Mouse (Mus musculus) heart, embryonic 14.5 days (tissue): ENCODE data around the gene Crygs. TPM values are rescaled to one million over a fixed set of nuclear protein-coding genes. Genes with fewer than 3 reads are reported as not detected.

Experiments
- ATAC-seq: fragments of 200-750 bp; cut with Nextera tagmentation; 2 replicates; pipeline ENCODE4 v1.8.0; 2017; ENCODE audit warnings: low read depth, moderate TSS enrichment; ENCODE audit not compliant: insufficient number of reproducible peaks, insufficient read depth, low FRiP score
- H3K27ac ChIP-seq, 2 experiments: fragments of 200-500 bp in 1 of 2; fragments of 300-500 bp in 1 of 2; sonication (generic) in 1 of 2; replicated peaks in 1 of 2; 2 replicates each; pipeline ENCODE4 v1.5.1; 2012 to 2014; ENCODE audit warnings: low read depth in 2 of 2, low read length in 2 of 2, control low read depth in 1 of 2, mild to moderate bottlenecking in 1 of 2, mixed read lengths in 1 of 2; ENCODE audit not compliant: control insufficient read depth in 1 of 2, insufficient read depth in 1 of 2
- H3K27me3 ChIP-seq: fragments of 300-500 bp; sonication (generic); 2 replicates; pipeline ENCODE4 v1.6.1; 2014; ENCODE audit warnings: mild to moderate bottlenecking, low read length, control low read depth; ENCODE audit not compliant: control insufficient read depth, insufficient read depth
- H3K36me3 ChIP-seq: fragments of 300-500 bp; sonication (generic); 2 replicates; pipeline ENCODE4 v1.6.1; 2014; ENCODE audit warnings: mild to moderate bottlenecking, control low read depth, low read length, mixed read lengths; ENCODE audit not compliant: control insufficient read depth, insufficient read depth
- H3K4me1 ChIP-seq, 2 experiments: fragments of 200-500 bp in 1 of 2; fragments of 300-500 bp in 1 of 2; sonication (generic) in 1 of 2; 2 replicates each; pipeline ENCODE4 v1.6.1; 2012 to 2014; ENCODE audit warnings: low read length in 2 of 2, control low read depth in 1 of 2, mixed read lengths in 1 of 2; ENCODE audit not compliant: control insufficient read depth in 2 of 2, insufficient read depth in 2 of 2
- H3K4me2 ChIP-seq: fragments of 300-500 bp; sonication (generic); 2 replicates; pipeline ENCODE4 v1.6.1; 2014; ENCODE audit warnings: mild to moderate bottlenecking, low read length
- H3K4me3 ChIP-seq, 2 experiments: fragments of 200-500 bp in 1 of 2; fragments of 300-500 bp in 1 of 2; sonication (generic) in 1 of 2; 2 replicates each; pipeline ENCODE4 v1.5.1; 2012 to 2014; ENCODE audit warnings: low read length in 2 of 2, mild to moderate bottlenecking in 2 of 2, control low read depth in 1 of 2, low read depth in 1 of 2, moderate library complexity in 1 of 2; ENCODE audit not compliant: control insufficient read depth in 1 of 2, insufficient read depth in 1 of 2
- H3K9ac ChIP-seq: fragments of 300-500 bp; sonication (generic); 2 replicates; pipeline ENCODE4 v1.6.1; 2014; ENCODE audit warnings: mild to moderate bottlenecking, low read length
- H3K9me3 ChIP-seq: fragments of 300-500 bp; sonication (generic); 2 replicates; pipeline ENCODE4 v1.6.1; 2016; ENCODE audit warnings: low read length, control low read depth; ENCODE audit not compliant: control insufficient read depth
- WGBS: fragments of 180-500 bp; shearing (Covaris S2); extraction: QIAGEN DNeasy Blood & Tissue Kit; methylation state at CpG from one replicate; pipeline ENCODE4 v1.1.7; 2014; 5-methylcytosine and 5-hydroxymethylcytosine counted together
- polyA plus RNA-seq: library from polyadenylated mRNA; unstranded; fragments of >200 nt; fragmentation: Nextera tagmentation; extraction: Ambion mirVana; gene quantifications from 2 replicates; pipeline ENCODE4 v1.2.1, GENCODE M21; 2014

Crygs gene
- polyA plus RNA-seq: not detected in 2 replicates

DNA sequence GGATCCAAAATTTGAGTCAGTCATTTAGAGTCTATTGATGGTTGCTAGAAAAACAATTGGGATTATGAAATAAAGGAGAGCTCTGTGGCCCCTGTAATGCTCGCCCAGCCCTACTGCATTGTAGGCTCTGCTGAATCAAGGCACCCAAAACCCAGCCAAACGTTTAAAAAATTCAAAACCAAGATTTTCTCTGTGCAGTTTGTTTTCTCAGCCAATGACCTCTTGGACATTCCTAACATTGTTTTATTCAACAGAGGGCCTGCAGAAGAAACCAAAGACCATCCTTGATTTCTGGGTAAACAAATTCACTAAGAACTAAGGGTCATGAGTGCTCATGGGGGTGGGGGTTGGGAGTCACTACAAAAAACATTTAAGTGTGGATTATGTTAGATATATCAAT, at the start of gene Crygs:
Gene Crygs, minus strand, starts transcription at position 101 of the 400 bp plus-strand sequence.
- WGBS: 75% methylated on average over 2 of the region's 2 CpGs
- Histone ChIP-seq H3K9ac (no peak within 1 kb of the TSS), H3K4me3 (no peak within 1 kb of the TSS), H3K27me3 (0 out of 2 replicates have a peak, but pooled peaks cover 3% of the 10 kb centered on the region), H3K27ac (no peak within 1 kb of the TSS), H3K4me1 (peaks cover 2 to 3% of the 10 kb centered on the region in 2 experiments; a peak in 1 of 4 replicates), H3K4me2 (no peak within 1 kb of the TSS), H3K9me3 (no peaks in the 10 kb centered on the region), H3K36me3 (peaks cover 22% of the 10 kb centered on the region; the same call in 1 of the 2 replicates)
- ATAC-seq: no peak

DNA sequence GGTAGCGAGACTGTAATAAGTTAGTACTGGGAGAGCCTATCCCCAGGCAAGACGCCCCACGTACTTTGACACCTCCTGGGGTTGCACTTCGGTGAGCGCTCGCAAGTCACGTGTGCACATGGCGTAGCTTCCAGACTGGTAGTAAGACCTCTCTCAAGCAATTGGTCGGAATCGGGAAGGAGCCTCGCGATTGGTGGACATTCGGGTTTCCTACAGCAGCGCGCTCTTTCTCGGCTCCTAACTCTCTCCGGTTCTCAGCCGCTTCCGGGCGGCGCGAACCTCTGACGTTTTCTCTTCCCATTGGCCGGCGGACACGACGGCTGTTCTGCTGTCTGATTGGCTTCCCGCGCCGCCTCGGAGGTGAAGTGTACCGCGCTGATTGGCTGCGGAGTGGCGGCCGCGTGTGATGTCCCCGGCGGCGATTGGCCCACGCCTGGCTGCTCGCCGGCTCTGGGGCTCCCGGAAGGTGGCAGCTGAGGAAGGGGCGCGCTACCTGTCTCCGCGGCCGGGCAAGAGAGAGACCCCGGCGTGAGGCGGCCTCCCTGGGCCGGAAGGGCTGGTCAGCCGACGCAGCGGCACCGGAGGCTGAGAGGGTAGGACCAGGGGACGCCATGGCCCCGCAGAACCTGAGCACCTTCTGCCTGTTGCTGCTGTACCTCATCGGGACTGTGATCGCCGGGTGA, 46.2 kb upstream of the Crygs start, which contains the start of the genes Tbccd1 and Dnajb11:
Gene Tbccd1, minus strand, starts transcription at position 239 of the 683 bp plus-strand sequence.
Gene Dnajb11, plus strand, starts transcription at position 415 of the 683 bp plus-strand sequence.
- Histone ChIP-seq H3K27ac (peak within 1 kb of the TSS; percentile 86 to 90), H3K9ac (peak within 1 kb of the TSS; percentile 94), H3K4me2 (peak within 1 kb of the TSS; percentile 93), H3K4me3 (peak within 1 kb of the TSS; percentile 95 to 100), H3K4me1 (peaks cover 6 to 12% of the 10 kb centered on the region in 2 experiments), H3K27me3 (no peaks in the 10 kb centered on the region), H3K36me3 (peaks cover 12% of the 10 kb centered on the region), H3K9me3 (no peaks in the 10 kb centered on the region)
- under 1% methylated on average over 62 of the region's 62 CpGs for WGBS
- peak; percentile 98 for ATAC-seq

DNA sequence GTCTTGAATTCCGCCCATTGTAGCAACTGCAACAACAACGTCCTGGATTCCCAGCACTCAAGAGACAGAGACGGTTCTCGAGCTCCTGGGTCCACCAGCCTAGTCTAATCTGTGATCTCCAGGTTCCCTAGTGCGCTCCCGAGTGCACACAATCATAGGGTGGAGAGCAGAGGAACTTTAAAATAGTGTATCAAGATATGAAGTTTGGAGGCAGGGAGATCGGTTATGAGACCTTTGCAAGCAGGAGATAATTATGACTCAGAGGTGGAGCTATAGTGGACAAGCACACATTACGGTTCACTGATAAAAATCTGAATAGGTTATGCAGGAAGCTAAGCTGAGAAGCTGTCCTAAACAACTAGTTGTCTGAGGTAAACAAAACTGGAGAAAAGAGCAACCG, 45.4 kb upstream of the Crygs start:
- Histone ChIP-seq H3K27ac (peak overlapping the region; percentile 86 to 90; a peak in 3 of 4 replicates), H3K4me2 (peak overlapping the region; percentile 93), H3K4me1 (peaks cover 6 to 12% of the 10 kb centered on the region in 2 experiments), H3K9me3 (no peaks in the 10 kb centered on the region), H3K27me3 (no peaks in the 10 kb centered on the region), H3K36me3 (peaks cover 6% of the 10 kb centered on the region), H3K9ac (peak overlapping the region; percentile 83), H3K4me3 (peak overlapping the region; percentile 93 to 100)
- WGBS: 7% methylated on average over 9 of the region's 9 CpGs
- ATAC-seq: no peak

DNA sequence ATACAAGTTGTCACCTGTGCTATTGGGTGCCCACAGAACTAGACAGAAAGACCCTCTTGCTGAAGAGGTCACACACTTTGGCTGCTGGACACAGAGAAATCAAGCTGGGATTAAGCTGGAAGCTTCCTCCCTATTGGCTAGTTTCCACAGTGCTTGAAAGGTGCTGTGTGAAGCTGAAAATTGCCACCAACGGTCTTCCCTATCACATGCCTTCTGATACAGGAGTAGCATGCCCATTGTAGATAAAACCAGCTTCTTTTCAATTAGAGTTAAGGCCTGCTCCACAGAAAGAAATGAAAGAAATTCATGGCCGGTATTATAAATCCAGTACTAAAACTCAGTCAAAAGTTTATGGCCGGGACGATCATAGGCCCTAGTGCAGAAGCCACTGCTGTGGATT, 41.3 kb upstream of the Crygs start:
- H3K27ac ChIP-seq: no peak overlapping the region
- H3K36me3 ChIP-seq: no peaks in the 10 kb centered on the region; the same call in none of the 2 replicates
- peaks cover 2 to 4% of the 10 kb centered on the region in 2 experiments; a peak in 2 of 4 replicates for H3K4me1 ChIP-seq
- no peaks in the 10 kb centered on the region for H3K9me3 ChIP-seq
- 88% methylated on average over 4 of the region's 4 CpGs for WGBS
- H3K27me3 ChIP-seq: no peaks in the 10 kb centered on the region
- H3K4me3 ChIP-seq: no peak overlapping the region
- ATAC-seq: no peak
- H3K9ac ChIP-seq: no peak overlapping the region
- H3K4me2 ChIP-seq: no peak overlapping the region

DNA sequence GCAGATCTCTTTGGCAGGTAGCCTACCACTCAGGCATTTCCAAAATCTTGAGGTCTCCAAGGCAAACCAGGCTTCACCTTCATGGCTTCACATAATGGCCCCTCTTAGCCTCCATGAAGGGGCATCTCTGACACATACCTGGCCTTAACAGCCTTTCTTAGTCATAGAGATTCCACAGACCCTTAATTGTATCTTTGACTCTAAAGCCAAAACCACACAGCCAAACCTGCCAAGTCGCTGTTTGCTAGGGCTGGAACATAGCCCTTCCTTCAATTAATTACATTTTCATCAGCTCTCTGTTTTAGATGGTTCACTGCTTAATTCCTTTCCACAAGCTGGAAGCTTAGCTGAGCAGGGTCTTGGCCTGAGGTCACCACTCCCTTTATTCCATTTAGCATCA, 37.0 kb upstream of the Crygs start:
- H3K4me2 ChIP-seq: no peak overlapping the region
- H3K36me3 ChIP-seq: no peaks in the 10 kb centered on the region
- H3K4me1 ChIP-seq: peaks cover 3 to 7% of the 10 kb centered on the region in 2 experiments
- no peaks in the 10 kb centered on the region for H3K9me3 ChIP-seq
- 83% methylated on average over 1 of the region's 1 CpGs for WGBS
- ATAC-seq: no peak
- no peak overlapping the region for H3K4me3 ChIP-seq
- H3K27me3 ChIP-seq: no peaks in the 10 kb centered on the region
- no peak overlapping the region for H3K9ac ChIP-seq
- no peak overlapping the region for H3K27ac ChIP-seq

DNA sequence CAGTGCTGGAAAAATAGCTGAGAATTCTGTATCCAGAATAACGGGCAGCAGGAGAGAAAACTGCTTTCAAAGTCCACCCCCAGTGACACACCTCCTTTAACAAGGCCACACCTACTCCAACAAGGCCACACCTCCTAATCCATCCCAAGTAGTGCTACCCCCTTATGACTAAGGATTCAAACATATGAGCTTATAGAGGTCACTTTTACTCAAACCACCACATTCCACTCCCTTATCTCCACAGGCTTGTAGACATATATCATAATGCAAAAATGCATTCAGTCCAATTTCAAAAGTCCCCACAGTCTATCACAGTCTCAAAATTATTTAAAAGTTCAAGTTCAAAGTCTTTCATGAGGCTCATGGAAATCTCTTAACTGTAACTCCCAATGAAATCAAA, 36.3 kb upstream of the Crygs start:
- no peaks in the 10 kb centered on the region for H3K36me3 ChIP-seq
- no peaks in the 10 kb centered on the region for H3K27me3 ChIP-seq
- ATAC-seq: no peak
- no peaks in the 10 kb centered on the region for H3K9me3 ChIP-seq
- no peak overlapping the region for H3K4me3 ChIP-seq
- H3K27ac ChIP-seq: no peak overlapping the region
- peaks cover 3 to 7% of the 10 kb centered on the region in 2 experiments for H3K4me1 ChIP-seq
- no peak overlapping the region for H3K4me2 ChIP-seq
- no peak overlapping the region for H3K9ac ChIP-seq
- WGBS: 90% methylated on average over 1 of the region's 1 CpGs

DNA sequence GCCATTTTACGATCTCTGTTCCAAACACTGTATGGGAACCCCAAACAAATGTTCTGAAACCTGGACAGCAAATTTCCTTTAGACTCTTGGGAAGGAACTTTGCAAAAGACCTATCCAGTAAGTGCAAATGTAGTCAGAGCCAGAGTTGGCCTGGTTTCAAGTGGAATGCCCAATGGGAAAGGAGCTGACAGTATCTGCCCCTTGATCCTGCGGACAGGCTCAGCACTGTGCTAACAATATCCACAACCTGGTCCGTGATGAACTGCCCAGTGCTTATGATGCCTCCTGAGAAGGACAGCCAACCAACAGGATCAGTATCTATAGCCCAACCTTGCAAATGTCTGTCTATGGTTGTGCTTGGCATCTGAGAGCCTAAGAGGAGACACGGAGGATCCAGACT, 34.1 kb upstream of the Crygs start:
- Histone ChIP-seq H3K27ac (no peak overlapping the region), H3K9me3 (no peaks in the 10 kb centered on the region), H3K4me2 (no peak overlapping the region), H3K4me3 (no peak overlapping the region), H3K9ac (no peak overlapping the region), H3K36me3 (0 out of 2 replicates have a peak, but pooled peaks cover 6% of the 10 kb centered on the region), H3K4me1 (peaks cover 3 to 7% of the 10 kb centered on the region in 2 experiments), H3K27me3 (no peaks in the 10 kb centered on the region)
- 74% methylated on average over 4 of the region's 4 CpGs for WGBS
- ATAC-seq: no peak
